Mouse (Mus musculus): ENCODE results near the gene Trnt1. TPM values are rescaled to one million over a fixed set of nuclear protein-coding genes. Genes with fewer than 3 reads are reported as not detected.
A peak's percentile ranks its signal among the peaks of the same experiment; 100 is the strongest.

Gene Trnt1
- 77.0 and 79.9 TPM in 2 replicates for polyA plus RNA-seq (2015; fragmentation: Nextera tagmentation; extraction: Ambion mirVana)

DNA sequence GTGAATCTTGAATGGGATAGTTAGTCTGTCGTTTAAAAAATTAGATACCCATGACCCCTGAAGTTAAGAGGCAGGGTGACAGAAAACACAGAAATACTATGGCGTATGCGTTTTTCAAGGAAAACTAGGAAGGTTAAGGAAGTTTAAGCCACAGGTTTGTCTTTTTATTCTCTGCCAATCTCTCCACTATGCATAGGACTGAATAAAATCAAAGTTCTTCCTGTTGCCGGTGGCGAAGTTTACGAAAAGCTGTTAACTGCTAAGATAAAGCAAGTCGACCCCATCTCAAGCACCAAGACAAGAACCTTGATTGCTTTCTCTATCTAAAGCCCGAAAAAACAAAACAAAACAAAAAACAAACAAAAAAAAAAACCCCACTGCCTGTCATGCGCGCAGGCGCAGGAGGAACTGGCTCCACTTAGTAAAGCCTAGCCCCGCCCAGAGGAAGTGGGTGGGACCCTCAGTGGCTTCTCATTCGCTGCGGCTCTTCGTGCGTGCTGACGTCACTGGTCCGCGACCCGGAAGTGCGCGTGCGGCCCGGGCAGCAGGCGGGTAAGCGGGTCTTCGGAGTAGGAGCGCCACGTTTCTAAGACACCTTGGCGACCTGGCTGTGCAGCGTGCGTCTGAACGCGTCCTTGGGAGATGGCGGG lies at the start of gene Trnt1:
TSS of gene Trnt1 (plus strand) at position 481 of the 650 bp plus-strand sequence.
- DNase-seq (ENCODE audit: low spot score), result peak; percentile 99

DNA sequence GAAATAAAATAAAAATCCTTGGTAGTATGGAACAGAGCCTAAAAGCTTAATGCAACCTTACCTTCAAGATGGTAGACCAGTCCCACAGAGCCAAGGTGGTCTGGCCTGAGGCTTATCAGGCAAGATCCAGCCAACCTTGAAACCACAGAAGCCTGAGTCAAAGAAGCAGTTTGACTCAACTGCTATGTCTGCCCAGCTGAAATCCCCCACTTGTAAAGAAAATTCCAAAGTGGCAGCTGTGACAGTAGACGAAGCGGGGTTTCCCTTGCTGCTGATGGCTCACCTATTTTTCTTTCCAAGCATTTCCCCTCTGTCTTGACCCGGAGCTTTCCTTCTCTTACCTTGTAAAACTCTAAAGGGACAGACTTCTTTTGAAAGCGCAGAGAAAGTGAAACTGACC lies 43.3 kb upstream of the Trnt1 start:
- no peak for DNase-seq (ENCODE audit: low spot score)

DNA sequence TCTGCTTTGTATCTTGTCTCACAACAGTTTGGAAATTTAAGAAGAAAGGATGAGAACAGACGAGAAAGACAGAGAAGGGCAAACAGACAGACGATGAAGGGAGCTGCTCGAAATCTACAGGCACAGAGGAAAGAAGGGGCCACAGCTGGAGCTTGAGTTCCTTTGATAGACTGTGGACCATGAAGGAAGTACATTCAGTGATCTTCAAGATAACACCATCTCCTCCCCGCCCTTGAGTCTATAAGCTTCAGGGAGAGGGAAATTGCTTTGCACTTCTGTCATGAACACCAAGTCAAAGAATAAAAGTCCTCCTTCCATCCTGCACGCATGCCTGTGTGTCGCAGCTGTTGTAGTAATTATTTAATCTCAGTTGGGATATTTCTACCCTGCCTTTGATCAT lies 42.8 kb upstream of the Trnt1 start:
- peak; percentile 27 for DNase-seq (ENCODE audit: low spot score)

DNA sequence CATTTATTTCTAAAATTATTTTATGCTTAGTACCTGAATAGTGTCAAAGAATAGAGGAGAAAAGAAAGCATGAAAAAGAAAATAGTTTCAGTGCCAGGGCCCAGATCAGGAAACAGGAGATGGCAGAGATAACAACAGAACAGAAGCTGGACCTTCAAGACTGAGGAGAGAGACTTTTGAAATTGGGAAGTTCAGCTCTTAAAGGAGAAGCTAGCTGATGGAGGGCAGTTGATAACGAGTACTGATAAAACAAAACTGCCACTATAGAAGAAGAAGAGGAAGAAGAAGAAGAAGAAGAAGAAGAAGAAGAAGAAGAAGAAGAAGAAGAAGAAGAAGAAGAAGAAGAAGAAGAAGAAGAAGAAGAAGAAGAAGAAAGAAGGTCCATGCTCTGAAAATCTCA lies 41.2 kb upstream of the Trnt1 start:
- no peak for DNase-seq (ENCODE audit: low spot score)

DNA sequence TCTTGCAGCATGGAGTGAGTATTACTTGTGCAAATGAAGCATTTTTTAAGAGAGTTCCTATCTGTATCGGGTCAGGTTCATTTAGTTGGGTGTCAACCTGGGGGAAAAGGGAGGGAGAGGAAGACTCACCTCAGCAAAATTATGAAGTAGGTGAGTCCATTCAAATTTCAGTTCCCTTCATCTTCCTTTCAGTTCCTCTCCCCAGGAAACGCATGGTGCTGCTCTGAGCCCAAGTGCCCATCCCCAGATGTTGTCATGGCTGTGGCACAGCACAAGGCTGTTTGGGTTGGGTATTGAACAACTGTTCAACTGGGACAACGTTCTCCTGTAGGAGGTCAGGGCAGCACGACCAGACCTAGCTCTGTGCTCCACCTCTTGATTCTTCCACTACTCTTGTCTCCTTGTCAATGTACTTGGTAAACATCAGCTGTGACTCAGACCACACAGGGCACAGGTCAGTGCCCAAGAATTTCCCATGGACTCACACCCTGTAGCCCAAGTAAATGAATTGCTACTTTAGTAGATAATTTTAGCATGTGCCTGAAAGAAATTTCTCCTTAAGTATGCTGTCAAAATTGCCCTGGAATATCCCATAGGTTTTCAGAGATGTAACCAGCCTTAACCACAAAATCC lies 39.1 kb upstream of the Trnt1 start:
- DNase-seq (ENCODE audit: low spot score), result no peak

DNA sequence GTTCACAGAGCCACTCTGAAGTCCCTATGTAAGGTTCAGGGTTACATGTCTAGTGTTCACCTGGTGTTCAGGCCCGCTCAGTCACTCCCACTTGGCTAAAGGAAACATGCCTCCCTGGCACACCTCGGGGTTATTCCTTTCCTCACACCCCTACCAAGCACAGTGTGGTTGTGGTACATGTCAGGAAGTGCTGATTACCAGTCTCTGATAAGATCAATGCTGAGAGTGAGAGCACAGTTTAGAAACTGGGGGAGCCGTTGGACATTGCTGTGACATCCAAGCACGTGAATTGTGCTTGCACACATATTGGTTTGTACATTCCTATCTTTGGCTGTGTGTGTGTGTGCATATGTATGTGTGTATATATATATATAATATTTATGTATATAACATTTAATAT lies 36.4 kb upstream of the Trnt1 start:
- DNase-seq (ENCODE audit: low spot score), result no peak

DNA sequence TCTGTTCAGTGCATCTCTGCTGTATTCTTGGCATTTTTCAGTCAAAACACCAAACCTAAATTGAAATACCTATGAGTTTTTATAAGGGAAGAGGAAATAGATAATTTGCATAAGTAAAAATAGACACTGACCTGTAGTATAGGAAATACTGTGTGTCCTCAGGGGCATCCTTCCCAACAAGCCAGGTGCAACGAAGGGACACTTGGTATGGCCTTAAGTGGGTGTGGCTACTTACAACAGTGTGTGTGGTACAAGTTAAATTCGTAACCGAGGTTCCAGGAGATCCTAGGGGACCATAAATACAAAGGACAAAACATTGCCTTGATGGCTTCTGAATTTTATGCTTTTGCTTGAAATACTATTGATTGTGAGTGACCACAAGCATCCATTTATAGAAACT lies 30.7 kb upstream of the Trnt1 start:
- no peak for DNase-seq (ENCODE audit: low spot score)

DNA sequence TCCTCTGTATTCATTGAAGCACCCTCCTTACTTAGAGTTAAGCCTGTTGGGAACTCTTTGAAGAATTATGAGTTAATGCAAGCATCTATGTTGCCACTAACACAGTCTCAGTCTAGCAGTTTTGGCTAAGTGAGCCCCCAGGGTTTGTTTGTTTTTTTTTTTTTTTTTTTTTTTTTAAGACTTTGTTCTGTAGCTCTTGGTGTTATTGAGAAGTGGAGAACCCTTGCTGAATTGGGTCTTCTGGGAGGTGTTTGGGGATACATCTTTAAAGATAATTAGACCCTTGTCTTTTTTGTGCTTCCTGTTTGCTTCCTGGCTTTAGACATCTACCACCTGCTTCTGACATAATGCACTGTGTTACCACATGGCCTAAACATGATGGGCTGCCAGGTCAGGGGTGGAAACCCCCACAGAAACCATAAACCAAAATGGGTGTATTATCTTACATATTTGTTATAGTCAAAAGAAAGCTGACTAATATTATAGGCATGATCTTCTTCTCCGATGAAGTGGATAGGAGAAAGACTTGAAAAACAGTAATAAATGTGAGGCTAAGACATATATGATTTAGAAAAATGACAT lies 28.6 kb upstream of the Trnt1 start:
- no peak for DNase-seq (ENCODE audit: low spot score)

DNA sequence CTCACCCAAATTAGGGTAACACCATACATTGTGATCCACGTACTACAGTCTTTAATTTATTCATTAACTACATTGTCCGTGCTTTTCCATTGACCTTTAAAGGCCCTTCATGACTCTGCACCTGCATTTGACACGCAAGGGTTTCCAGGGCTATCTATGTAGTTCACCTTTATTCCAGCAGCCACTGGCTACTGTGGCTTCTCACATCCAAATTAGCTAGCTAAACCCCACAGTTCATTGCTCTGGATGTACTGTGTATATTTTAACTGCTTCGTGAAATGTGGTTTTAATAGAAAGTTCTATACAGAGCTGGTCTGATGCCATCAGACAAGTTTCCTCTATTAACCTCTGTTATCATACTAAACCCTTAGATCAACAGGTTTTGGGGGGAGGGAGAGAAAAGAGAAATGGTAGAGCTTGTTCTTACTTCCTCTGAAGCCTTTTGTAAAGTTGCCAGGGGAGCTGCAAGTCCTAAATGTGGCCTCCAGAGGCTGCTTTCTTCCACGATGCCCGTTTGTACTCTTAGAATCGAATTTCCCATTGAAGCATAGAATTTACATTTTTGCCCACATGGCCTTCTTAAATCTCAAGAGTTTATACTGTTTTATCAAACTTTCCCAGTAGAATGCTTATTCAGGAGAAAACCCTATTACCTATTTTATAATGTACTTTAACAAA lies 25.2 kb upstream of the Trnt1 start:
- DNase-seq (ENCODE audit: low spot score), result peak; percentile 23

DNA sequence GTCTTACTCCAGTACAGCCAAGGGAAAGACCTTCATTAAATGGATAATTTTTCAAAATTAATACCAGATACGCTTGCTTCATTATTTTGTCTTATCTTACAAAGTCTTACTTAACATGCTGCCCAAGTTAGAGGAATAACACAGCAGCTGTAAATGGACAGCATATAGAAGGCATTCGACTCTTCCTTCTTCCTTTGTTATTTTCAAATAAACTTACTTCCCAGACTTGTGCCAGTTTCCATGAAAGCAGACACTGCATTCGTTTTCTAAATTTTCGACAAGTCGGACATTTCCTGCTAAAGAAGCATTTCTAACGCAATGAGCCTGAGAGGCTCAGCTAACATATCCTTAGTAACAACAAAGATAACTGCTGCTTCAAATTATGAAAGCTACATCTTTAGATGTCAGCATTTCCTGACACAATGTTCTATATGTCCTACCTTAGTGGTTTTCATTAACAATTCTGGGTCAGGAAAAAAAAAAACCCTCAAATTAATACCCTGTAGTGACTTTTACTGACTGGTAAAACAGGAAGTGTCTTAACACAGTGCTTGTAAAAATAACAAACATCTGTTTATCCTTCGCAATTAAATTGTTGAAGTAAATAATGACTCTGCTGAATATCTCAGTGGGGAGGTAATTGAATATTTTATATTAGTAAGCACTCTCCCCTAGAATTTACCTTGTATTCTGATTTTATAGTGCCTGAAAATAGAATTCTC lies 23.1 kb upstream of the Trnt1 start:
- no peak for DNase-seq (ENCODE audit: low spot score)

DNA sequence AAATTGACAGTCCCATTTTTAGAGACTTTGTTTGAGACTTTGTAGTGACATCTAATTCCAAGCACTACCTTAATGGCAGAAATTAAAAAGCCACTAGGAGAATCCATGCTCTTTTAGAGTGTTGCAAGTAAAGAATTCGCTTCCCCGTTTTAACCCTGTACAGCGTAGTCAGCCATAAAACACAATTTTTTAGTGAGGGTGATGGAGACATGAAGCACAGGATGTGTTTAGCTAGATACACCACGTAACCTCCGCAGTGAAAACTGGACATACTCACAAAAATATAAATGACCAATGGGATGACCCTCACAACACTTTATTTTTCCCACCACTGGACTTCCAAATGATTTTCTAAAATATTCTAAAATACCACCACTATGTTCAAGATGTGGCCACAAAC lies 21.7 kb upstream of the Trnt1 start:
- DNase-seq (ENCODE audit: low spot score), result no peak

DNA sequence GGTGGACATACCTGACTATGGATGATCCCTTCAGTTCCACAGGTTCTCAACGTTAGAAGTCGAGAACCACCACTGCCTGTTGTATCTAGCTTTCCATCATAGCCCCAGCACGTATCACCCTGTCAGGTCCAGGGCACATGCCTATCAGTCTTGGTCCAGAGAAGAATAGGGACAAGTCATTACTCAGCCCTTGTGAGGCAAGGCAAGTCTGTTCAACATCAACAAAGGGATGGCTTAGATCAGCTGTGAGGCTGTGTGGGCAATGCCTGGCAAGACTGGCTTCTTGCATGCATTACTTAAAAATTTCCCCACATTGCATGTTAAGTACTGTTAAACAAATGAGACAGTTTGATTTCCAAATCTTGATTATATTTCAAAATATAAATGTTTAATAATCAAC lies 21.1 kb upstream of the Trnt1 start:
- no peak for DNase-seq (ENCODE audit: low spot score)

DNA sequence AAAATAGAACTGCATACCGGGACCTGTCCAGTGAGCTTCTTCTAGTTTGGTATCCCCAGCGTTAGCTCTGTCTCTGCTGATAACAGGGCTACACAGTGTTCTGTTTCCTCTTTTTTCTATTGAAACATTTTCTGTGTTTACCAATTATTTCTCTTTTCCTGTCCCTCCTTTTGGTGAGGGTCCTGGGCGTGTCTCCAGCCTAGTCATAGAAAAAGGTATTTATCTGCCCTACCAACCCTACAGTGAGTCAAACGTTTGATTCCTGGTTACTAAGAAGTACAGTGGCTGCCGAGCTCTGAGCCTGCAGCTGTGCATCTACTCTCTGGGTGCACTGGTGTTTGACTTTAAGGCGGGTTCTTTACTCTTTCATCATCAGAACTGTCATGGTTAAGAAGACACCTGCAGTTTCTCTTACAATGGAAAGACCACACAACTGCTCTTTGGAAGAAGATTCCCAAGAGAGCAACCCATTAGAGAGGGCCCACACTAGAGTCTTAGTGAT lies 20.0 kb upstream of the Trnt1 start, which contains the start of gene Il5ra:
TSS of gene Il5ra (minus strand) at position 151 of the 502 bp plus-strand sequence.
- peak; percentile 76 for DNase-seq (ENCODE audit: low spot score)

DNA sequence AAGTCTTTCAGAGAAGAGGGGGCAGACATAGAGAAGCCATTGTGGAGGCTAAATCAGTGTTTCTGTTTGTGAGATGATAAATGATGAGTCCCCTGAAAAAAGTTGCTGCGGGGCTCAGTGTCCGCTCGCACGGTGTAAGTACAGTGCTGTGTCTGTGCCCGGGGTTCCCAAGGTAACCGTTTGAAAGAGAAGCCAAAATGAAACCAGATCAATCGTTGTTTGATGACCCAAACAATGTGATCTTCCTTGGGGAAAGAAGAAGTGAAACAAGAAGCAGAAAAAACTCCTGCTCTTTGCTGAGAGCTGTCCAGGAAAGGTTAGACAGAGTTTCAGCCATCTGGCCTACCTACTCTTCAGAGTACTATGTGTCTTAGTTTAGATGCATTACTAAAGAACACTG lies 18.6 kb upstream of the Trnt1 start:
- no peak for DNase-seq (ENCODE audit: low spot score)

DNA sequence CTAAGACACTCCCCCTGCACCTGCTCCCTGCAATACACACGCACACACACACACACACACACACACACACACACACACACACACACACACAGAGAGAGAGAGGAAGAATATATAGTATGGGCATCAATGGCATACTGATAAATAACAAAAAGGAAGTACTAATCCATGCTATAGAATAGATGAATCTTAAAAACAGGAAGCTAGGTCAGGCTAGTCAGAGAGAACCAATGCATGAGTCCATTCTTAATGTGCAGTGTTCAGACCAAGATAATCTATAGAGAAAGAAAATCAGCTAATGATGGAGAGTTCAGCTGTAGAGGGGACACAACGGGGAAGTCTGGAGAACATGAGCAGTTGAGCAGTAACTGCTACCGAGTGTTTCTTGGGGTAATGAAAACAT lies 10.6 kb upstream of the Trnt1 start:
- DNase-seq (ENCODE audit: low spot score), result no peak

DNA sequence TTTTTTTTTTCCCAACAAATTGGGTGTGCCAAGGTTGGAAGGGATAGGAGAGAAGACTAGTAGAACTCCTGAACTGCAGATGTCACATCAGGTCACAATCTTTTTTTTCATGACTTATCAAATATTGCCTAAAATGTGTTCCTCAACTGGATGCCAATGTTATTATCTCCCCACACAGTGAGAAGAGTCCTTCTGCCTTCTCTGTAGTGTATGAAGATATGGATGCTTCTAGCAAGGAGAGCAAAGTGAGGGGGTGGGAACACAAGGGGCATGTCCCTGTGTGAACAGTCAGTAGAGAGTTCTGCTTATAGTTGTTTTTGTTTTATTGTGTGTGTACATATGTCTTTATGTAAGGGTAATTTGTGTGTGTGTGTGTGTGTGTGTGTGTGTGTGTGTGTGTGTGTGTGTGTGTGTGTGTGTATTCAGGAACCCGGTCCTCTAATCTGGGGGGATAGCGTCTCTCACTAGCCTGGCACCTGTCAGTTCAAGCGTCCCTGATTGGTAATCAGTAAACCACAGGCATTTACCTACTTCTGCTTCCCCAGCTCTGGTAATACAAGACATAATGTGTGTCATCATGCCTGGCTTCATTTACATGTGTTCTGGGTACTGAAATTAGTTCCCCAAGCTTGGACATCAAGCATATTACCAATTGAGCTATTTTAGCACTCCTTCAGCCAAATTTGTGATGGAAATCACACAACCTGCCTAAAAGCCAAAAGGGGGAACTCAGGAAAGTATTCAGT lies 8.3 kb upstream of the Trnt1 start:
- no peak for DNase-seq (ENCODE audit: low spot score)

DNA sequence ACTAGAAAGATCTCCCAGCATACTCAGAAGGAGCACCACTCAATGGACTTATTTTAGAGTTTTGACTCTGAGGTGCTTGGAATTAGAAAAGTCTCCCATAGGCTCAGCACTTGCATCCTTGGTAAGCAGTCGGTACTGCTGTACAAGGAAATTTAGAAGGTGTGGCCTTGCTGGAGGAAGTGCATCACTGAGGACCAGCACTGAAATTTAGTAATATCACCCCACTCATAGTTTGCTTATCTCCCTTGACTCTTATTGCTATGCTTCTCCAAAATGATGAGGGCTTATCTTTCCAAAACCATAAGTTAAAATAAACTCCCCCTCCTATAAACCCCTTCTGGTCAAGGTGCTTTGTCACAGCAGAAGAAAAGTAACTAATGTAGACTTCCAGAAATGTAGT lies 7.4 kb upstream of the Trnt1 start:
- no peak for DNase-seq (ENCODE audit: low spot score)

DNA sequence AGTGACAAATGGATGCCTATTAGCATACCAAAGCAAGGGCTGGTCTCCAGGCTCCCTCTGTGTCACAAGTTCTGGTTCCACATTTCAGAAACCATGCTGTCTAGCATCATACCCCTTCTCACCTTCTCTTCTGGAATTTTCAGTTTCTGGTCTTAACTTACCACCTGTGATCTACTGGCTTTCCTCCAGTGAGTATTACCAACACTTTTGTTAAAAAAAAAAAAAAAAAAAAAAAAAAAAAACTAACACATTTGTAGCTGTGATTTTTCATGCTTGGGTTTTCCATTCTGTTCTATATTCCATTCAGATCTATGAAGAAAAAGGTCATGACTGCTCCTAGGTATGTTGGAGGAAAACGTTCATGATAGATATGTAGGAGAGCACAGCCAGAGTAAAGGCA lies 3.0 kb upstream of the Trnt1 start:
- DNase-seq (ENCODE audit: low spot score), result no peak

DNA sequence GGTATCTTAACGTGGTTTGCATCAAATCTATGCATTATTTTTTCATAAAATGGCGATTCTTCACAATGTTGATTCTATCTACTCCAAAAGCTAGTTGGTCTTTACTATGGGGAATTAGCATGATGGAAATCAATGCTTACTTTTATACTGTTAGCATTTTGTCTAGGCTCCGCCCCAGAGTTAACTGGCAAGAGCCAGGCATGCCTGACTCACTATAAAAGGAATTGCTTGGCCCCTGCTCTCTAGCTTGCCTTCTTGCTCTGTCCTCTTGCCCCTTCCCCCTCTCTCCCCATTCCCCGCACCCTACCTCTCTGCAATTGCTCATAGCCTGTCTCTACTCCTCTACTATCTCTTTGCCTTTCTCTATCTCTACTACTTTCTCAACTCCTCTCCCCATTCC lies 2.1 kb upstream of the Trnt1 start:
- no peak for DNase-seq (ENCODE audit: low spot score)

DNA sequence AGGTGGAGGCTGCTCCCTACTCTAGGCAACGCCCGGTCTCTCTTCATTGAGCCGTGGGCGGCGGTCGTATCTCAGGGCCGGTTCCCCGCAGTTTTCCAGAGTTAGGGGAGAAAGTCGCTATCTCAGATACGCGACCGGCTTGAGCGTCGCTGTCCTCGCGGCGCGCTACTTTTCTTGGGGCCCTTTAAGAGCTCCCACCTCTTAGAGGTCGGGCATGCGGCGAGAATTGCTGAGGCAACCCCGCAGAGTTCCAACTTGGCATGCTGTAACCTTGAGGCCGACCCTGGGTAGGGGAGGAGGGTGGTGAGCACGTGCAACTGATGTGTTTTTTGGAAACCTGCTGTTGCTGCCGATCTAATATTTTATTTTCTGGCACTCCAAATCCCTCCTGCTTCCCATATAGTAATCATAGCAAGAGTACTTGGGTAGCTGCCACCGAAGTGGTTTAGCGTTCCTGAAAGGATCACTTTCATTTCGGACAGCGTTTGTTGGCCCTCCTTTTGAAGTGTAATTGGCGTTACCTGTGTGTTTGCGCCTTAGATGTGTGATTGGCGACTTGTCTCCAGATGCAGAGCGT lies 458 bp downstream of the Trnt1 start:
- no peak for DNase-seq (ENCODE audit: low spot score)
